Mouse (Mus musculus): ENCODE data around the gene Zfp958.
A peak's percentile ranks its signal among the peaks of the same experiment; 100 is the strongest.
"Not testable (repeated sequence)": the region's sequence is repeated elsewhere in the genome, so short reads cannot be mapped to it uniquely, and the experiment has no call there.

Gene Zfp958

GRCm38 (mm10) chr8:4612932-4613853, at the start of gene Zfp958:
Gene Zfp958, plus strand, starts transcription at chr8:4613167.
- DNase-seq (ENCODE audit: low spot score in 2 of 2) = peak; percentile 90 to 98

- DNase-seq (ENCODE audit: low spot score in 2 of 2) = no peak
Observed at GRCm38 (mm10) chr8:4581986-4582385, 31.0 kb upstream of the Zfp958 start.

GRCm38 (mm10) chr8:4582754-4583178, 30.2 kb upstream of the Zfp958 start:
- no peak for DNase-seq (ENCODE audit: low spot score in 2 of 2)

GRCm38 (mm10) chr8:4584660-4585059, 28.3 kb upstream of the Zfp958 start:
- DNase-seq (ENCODE audit: low spot score in 2 of 2) = no peak

GRCm38 (mm10) chr8:4586356-4586755, 26.6 kb upstream of the Zfp958 start:
- DNase-seq (ENCODE audit: low spot score in 2 of 2) = no peak

GRCm38 (mm10) chr8:4588165-4589000, 24.6 kb upstream of the Zfp958 start:
- DNase-seq (ENCODE audit: low spot score in 2 of 2) = peak; percentile 15 to 37

GRCm38 (mm10) chr8:4608896-4609295, 4.1 kb upstream of the Zfp958 start:
- DNase-seq (ENCODE audit: low spot score in 2 of 2) = no peak

GRCm38 (mm10) chr8:4611626-4612175, 1.3 kb upstream of the Zfp958 start:
- DNase-seq (ENCODE audit: low spot score in 2 of 2) = not testable (repeated sequence)

GRCm38 (mm10) chr8:4627349-4627748, 14.4 kb downstream of the Zfp958 start:
- DNase-seq (ENCODE audit: low spot score in 2 of 2) = no peak

- DNase-seq (ENCODE audit: low spot score in 2 of 2) = no peak
Observed at GRCm38 (mm10) chr8:4637071-4637470, 24.1 kb downstream of the Zfp958 start.

- DNase-seq (ENCODE audit: low spot score in 2 of 2) = not testable (repeated sequence)
Observed at GRCm38 (mm10) chr8:4642974-4643373, 30.0 kb downstream of the Zfp958 start.

GRCm38 (mm10) chr8:4656536-4656935, 43.6 kb downstream of the Zfp958 start:
- no peak for DNase-seq (ENCODE audit: low spot score in 2 of 2)

GRCm38 (mm10) chr8:4675191-4676003, 62.4 kb downstream of the Zfp958 start:
- peak in 1 of 2 experiments; percentile 3 for DNase-seq (ENCODE audit: low spot score in 2 of 2)

GRCm38 (mm10) chr8:4676586-4676985, 63.6 kb downstream of the Zfp958 start:
- DNase-seq (ENCODE audit: low spot score in 2 of 2) = peak in 1 of 2 experiments; percentile 4

GRCm38 (mm10) chr8:4677265-4678217, 64.6 kb downstream of the Zfp958 start:
- DNase-seq (ENCODE audit: low spot score in 2 of 2) = peak; percentile 97 to 98

- peak; percentile 93 to 96 for DNase-seq (ENCODE audit: low spot score in 2 of 2)
Observed at GRCm38 (mm10) chr8:4678218-4678907, 65.4 kb downstream of the Zfp958 start.

- peak in 1 of 2 experiments; percentile 14 for DNase-seq (ENCODE audit: low spot score in 2 of 2)
Observed at GRCm38 (mm10) chr8:4678908-4679545, 66.1 kb downstream of the Zfp958 start.

GRCm38 (mm10) chr8:4679796-4680195, 66.8 kb downstream of the Zfp958 start:
- DNase-seq (ENCODE audit: low spot score in 2 of 2) = peak in 1 of 2 experiments; percentile 1
